Mouse (Mus musculus): Measurements from ENCODE around the gene Gpr4. TPM values are rescaled to one million over a fixed set of nuclear protein-coding genes. Genes with fewer than 3 reads are reported as not detected.

Gpr4 gene
- total and polyA plus RNA-seq, 3 experiments: 0.04 to 0.31 TPM; not detected in 1

DNA sequence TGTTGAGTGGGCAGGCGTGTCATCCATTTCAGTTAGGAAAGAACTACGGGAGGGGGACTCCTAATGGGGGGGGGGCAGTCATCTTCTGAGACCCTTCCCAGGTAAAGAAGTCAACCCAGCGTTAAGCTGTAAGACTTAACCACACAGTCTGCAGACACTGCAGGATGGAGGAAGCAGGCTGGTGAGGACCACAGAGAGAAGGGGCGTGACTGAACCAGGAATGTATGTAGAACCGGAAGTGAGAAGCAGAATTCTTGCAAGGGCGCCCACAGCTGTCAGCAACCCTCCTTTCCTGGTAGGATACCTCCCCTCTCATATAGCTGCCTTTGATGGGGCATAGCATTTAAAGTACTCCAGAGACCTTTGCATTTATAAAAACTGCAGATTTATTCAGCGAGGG is 44.2 kb downstream of the Gpr4 start:
- H3K9ac ChIP-seq (ENCODE audit: insufficient read depth, low read depth): no peak overlapping the region
- TF ChIP-seq JUND (conservative IDR thresholded peaks at IDR 0.05; ENCODE audit: low read depth, low read length) (no peak), ETS1 (conservative IDR thresholded peaks at IDR 0.05; ENCODE audit: low read depth, low read length) (no peak), GABPA (IDR thresholded peaks at IDR 0.05; ENCODE audit: insufficient replicate concordance, low read depth, low read length) (no peak), USF2 (conservative IDR thresholded peaks at IDR 0.05; ENCODE audit: low read depth, low read length) (no peak), RAD21 (IDR thresholded peaks at IDR 0.05; ENCODE audit: low read depth, low read length) (no peak), TCF12 (IDR thresholded peaks at IDR 0.05; ENCODE audit: low read depth, low read length) (no peak), SIN3A (IDR thresholded peaks at IDR 0.05; ENCODE audit: low read length) (no peak)
- H3K27me3 ChIP-seq (replicated peaks): no peaks in the 10 kb centered on the region
- H3K79me2 ChIP-seq (replicated peaks; ENCODE audit: control insufficient read depth, extremely low read depth, insufficient read depth, poor library complexity, severe bottlenecking): no peaks in the 10 kb centered on the region
- no peak for DNase-seq (ENCODE audit: extremely low read depth)
- peaks cover 55 to 84% of the 10 kb centered on the region in 2 experiments for H3K36me3 ChIP-seq (replicated peaks in 1 of 2; ENCODE audit: control insufficient read depth in 1 of 2, insufficient read depth in 1 of 2, low read length in 1 of 2)
- H3K27ac ChIP-seq (ENCODE audit: insufficient read depth, low read depth): no peak overlapping the region
- H3K4me2 ChIP-seq (ENCODE audit: insufficient read depth, low read depth, poor library complexity, severe bottlenecking): no peak overlapping the region
- H3K4me3 ChIP-seq (replicated peaks in 1 of 3; ENCODE audit: low read depth in 2 of 3, low read length in 2 of 3, poor library complexity in 1 of 3): no peak overlapping the region
- no peaks in the 10 kb centered on the region for H3K9me3 ChIP-seq (replicated peaks; ENCODE audit: low read length)
- in situ Hi-C loops (cut with MboI; ENCODE audit: low pct_ligation_motif_present, low pct_unique_long_range_greater_than_20kb, low sequenced_read_pairs): no loop called here
- dilution Hi-C loops (cut with MboI; ENCODE audit: extremely low pct_ligation_motif_present, extremely low pct_unique_long_range_greater_than_20kb, low sequenced_read_pairs): no loop called here
- H3K4me1 ChIP-seq (ENCODE audit: control insufficient read depth in 1 of 2, insufficient read depth in 2 of 2): peaks cover 2 to 24% of the 10 kb centered on the region in 2 experiments; a peak in 3 of 4 replicates

DNA sequence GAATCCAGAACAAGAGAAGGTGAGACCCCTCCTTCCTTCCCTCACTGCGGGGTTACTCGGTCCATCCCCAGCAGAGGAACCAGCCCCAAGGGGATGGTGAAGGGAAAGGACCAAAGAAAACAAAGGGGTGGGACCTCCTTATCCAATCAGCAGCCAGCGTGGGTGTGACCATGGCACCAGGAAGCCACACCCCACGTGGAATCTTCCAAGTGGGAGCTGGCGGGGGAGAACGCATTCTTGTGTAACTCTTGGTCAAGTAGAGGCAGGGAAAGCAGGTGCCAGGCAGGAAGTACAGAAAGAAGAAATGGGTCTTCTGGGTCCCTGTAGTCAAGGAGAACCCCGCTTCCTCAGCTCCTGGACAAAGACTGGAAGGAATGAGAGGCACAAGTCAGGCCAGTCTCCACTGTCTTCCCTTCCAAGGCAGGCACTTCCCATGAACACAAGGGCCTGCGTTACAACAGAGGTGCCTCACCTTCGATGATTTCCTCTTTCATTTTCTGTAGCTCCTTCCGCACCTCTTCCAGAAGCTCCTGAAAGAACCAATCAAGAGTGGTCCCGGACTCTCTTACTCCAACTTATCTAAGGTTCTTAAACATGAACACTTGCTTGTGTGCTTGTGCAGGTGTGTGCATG is 45.2 kb downstream of the Gpr4 start:
- H3K4me1 ChIP-seq (ENCODE audit: control insufficient read depth in 1 of 2, insufficient read depth in 2 of 2): peaks cover 2 to 30% of the 10 kb centered on the region in 2 experiments; a peak in 3 of 4 replicates
- peak; percentile 69 for DNase-seq (ENCODE audit: extremely low read depth)
- H3K4me2 ChIP-seq (ENCODE audit: insufficient read depth, low read depth, poor library complexity, severe bottlenecking): no peak overlapping the region
- no peak overlapping the region for H3K9ac ChIP-seq (ENCODE audit: insufficient read depth, low read depth)
- no peaks in the 10 kb centered on the region for H3K27me3 ChIP-seq (replicated peaks)
- peaks cover 63 to 90% of the 10 kb centered on the region in 2 experiments for H3K36me3 ChIP-seq (replicated peaks in 1 of 2; ENCODE audit: control insufficient read depth in 1 of 2, insufficient read depth in 1 of 2, low read length in 1 of 2)
- TF ChIP-seq MAFK (IDR thresholded peaks at IDR 0.05; ENCODE audit: insufficient replicate concordance, low read length) (no peak), POLR2A (IDR thresholded peaks at IDR 0.05; ENCODE audit: low read depth, low read length) (no peak), ZMIZ1 (IDR thresholded peaks at IDR 0.05; ENCODE audit: low read depth, low read length) (no peak), ETS1 (conservative IDR thresholded peaks at IDR 0.05; ENCODE audit: low read depth, low read length) (no peak), CHD2 (IDR thresholded peaks at IDR 0.05; ENCODE audit: low read length) (no peak), POLR2AphosphoS2 (IDR thresholded peaks at IDR 0.05; ENCODE audit: low read depth, low read length) (no peak), EP300 (IDR thresholded peaks at IDR 0.05; ENCODE audit: low read length) (no peak), JUND (conservative IDR thresholded peaks at IDR 0.05; ENCODE audit: low read depth, low read length) (no peak), ZC3H11A (IDR thresholded peaks at IDR 0.05; ENCODE audit: low read depth, low read length) (no peak), MXI1 (IDR thresholded peaks at IDR 0.05; ENCODE audit: low read depth, low read length) (no peak), SMC3 (IDR thresholded peaks at IDR 0.05; ENCODE audit: low read depth, low read length) (no peak), GABPA (IDR thresholded peaks at IDR 0.05; ENCODE audit: insufficient replicate concordance, low read depth, low read length) (no peak), CTCF (conservative IDR thresholded peaks at IDR 0.05 in 1 of 2, IDR thresholded peaks at IDR 0.05 in 1 of 2; ENCODE audit: low read depth in 2 of 2, low read length in 2 of 2) (no peak), NELFE (IDR thresholded peaks at IDR 0.05; ENCODE audit: low read depth, low read length) (no peak), SIN3A (IDR thresholded peaks at IDR 0.05; ENCODE audit: low read length) (no peak), USF1 (IDR thresholded peaks at IDR 0.05; ENCODE audit: low read depth, low read length) (no peak), JUN (IDR thresholded peaks at IDR 0.05; ENCODE audit: insufficient read depth, low read depth, low read length) (no peak)
- H3K4me3 ChIP-seq (replicated peaks in 1 of 3; ENCODE audit: low read depth in 2 of 3, low read length in 2 of 3, poor library complexity in 1 of 3): no peak overlapping the region
- H3K27ac ChIP-seq (ENCODE audit: insufficient read depth, low read depth): no peak overlapping the region
- dilution Hi-C loops (cut with MboI; ENCODE audit: extremely low pct_ligation_motif_present, extremely low pct_unique_long_range_greater_than_20kb, low sequenced_read_pairs): no loop called here
- in situ Hi-C loops (cut with MboI; ENCODE audit: low pct_ligation_motif_present, low pct_unique_long_range_greater_than_20kb, low sequenced_read_pairs): no loop called here
- no peaks in the 10 kb centered on the region for H3K9me3 ChIP-seq (replicated peaks; ENCODE audit: low read length)
- H3K79me2 ChIP-seq (replicated peaks; ENCODE audit: control insufficient read depth, extremely low read depth, insufficient read depth, poor library complexity, severe bottlenecking): no peaks in the 10 kb centered on the region

All from CH12.LX (cell line).